Mouse (Mus musculus) liver, postnatal 0 days (tissue): ENCODE data around the gene D1Pas1. TPM values are rescaled to one million over a fixed set of nuclear protein-coding genes. Genes with fewer than 3 reads are reported as not detected.

Source experiments
- ATAC-seq: fragments of 200-750 bp; cut with Nextera tagmentation; 2 replicates; pipeline ENCODE4 v1.8.0; 2017; ENCODE audit warnings: mild to moderate bottlenecking, moderate library complexity
- DNase-seq: peaks from one replicate; pipeline ENCODE4 v3.0.0-alpha.2; 2016
- H3K27ac ChIP-seq: fragments of 300-500 bp; sonication (generic); 2 replicates; pipeline ENCODE4 v1.5.1; 2014; ENCODE audit warnings: antibody characterized with exemption, moderate library complexity, mild to moderate bottlenecking, low read depth
- H3K27me3 ChIP-seq: fragments of 300-500 bp; sonication (generic); 2 replicates; pipeline ENCODE4 v1.6.1; 2014; ENCODE audit warnings: low read length, control low read depth, mixed read lengths; ENCODE audit not compliant: insufficient read depth
- H3K36me3 ChIP-seq: fragments of 300-500 bp; sonication (generic); replicated peaks from 2 replicates; pipeline ENCODE4 v1.6.1; 2014; ENCODE audit warnings: mild to moderate bottlenecking, control low read depth, low read length, moderate library complexity, mixed read lengths; ENCODE audit not compliant: insufficient read depth
- H3K4me1 ChIP-seq: fragments of 300-500 bp; sonication (generic); 2 replicates; pipeline ENCODE4 v1.6.1; 2014; ENCODE audit warnings: antibody characterized with exemption, mild to moderate bottlenecking, control low read depth; ENCODE audit not compliant: insufficient read depth
- H3K4me2 ChIP-seq: fragments of 300-500 bp; sonication (generic); 2 replicates; pipeline ENCODE4 v1.6.1; 2014; ENCODE audit warnings: low read depth, mild to moderate bottlenecking, low read length, moderate library complexity, mixed read lengths
- H3K4me3 ChIP-seq: fragments of 300-500 bp; sonication (generic); 2 replicates; pipeline ENCODE4 v1.5.1; 2014; ENCODE audit warnings: low read depth, low read length
- H3K9ac ChIP-seq: fragments of 300-500 bp; sonication (generic); replicated peaks from 2 replicates; pipeline ENCODE4 v1.6.1; 2014; ENCODE audit warnings: mild to moderate bottlenecking, moderate library complexity
- H3K9me3 ChIP-seq: fragments of 300-500 bp; sonication (generic); 2 replicates; pipeline ENCODE4 v1.6.1; 2016; ENCODE audit warnings: mild to moderate bottlenecking, control low read depth, low read length, mixed read lengths
- CTCF ChIP-seq: sonication (generic); IDR thresholded peaks from 2 replicates; pipeline ENCODE4 v1.5.1; 2016; ENCODE audit warnings: antibody characterized with exemption, low read depth
- EP300 ChIP-seq: IDR thresholded peaks from 2 replicates; pipeline ENCODE4 v1.6.1; 2016; ENCODE audit warnings: antibody characterized with exemption, low read depth, mild to moderate bottlenecking
- WGBS: fragments of 180-500 bp; shearing (Covaris S2); extraction: QIAGEN DNeasy Blood & Tissue Kit; methylation state at CpG from one replicate; pipeline ENCODE4 v1.1.7; 2014; ENCODE audit not compliant: insufficient replicate concordance; 5-methylcytosine and 5-hydroxymethylcytosine counted together
- polyA plus RNA-seq: library from polyadenylated mRNA; unstranded; fragments of >200 nt; fragmentation: Nextera tagmentation; extraction: Ambion mirVana; gene quantifications from 2 replicates; pipeline ENCODE4 v1.2.1, GENCODE M21; 2015

The D1Pas1 gene
- polyA plus RNA-seq, 1 experiment from 2014 or later: not detected

DNA sequence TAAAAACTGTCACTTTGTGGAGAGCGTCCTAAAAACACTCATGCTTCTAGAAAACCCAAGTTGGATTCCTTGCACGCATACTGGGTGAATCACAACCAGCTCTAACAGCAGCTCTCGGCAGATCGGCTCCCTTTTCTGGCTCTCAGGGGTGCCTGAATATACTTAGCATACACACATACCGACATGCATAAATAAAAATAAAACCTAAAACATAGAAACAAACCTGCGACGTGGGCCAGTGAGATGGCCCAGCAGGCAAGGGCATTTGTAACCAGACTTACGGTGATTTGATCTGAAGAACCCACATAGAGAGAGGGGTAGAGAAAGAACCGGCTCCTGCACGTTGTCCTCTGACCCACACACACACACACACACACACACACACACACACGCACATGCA is 17.9 kb downstream of the D1Pas1 start:
- 87% methylated on average over 11 of the region's 11 CpGs for WGBS
- H3K9ac ChIP-seq: no peak overlapping the region

DNA sequence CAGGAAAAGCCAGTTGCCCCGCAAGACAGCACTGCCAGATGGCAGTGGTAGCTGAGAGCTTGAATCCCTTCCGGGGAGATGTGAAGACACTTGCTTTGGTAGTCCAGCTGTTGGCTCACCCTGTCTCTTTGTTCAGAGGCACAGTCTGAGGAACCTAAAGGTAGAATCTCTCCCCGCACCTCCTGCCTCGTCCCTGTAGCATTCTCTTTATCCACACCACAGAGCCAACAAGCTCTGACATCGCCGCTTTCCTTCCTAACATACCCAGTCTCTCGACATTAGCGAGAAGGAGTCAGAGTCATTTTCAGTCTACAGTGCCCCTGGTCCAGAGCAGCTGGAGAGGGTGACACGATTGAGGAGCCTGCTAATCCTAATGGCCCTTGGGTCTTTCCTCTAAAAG is 18.9 kb downstream of the D1Pas1 start:
- ATAC-seq (no peak), DNase-seq (no peak)
- Histone ChIP-seq H3K27me3 (no peaks in the 10 kb centered on the region), H3K4me3 (no peak overlapping the region), H3K27ac (no peak overlapping the region), H3K4me1 (no peaks in the 10 kb centered on the region), H3K9ac (no peak overlapping the region), H3K9me3 (no peaks in the 10 kb centered on the region), H3K36me3 (no peaks in the 10 kb centered on the region), H3K4me2 (no peak overlapping the region)
- 71% methylated on average over 9 of the region's 9 CpGs for WGBS
- TF ChIP-seq EP300 (no peak), CTCF (no peak)

More for the DNA sequence above, 17.9 kb downstream of the D1Pas1 start:
- H3K27ac ChIP-seq: no peak overlapping the region
- TF ChIP-seq EP300 (no peak), CTCF (no peak)
- no peak overlapping the region for H3K4me3 ChIP-seq
- no peaks in the 10 kb centered on the region for H3K36me3 ChIP-seq
- DNase-seq (no peak), ATAC-seq (no peak)
- H3K27me3 ChIP-seq: no peaks in the 10 kb centered on the region
- no peaks in the 10 kb centered on the region for H3K9me3 ChIP-seq
- no peaks in the 10 kb centered on the region for H3K4me1 ChIP-seq
- H3K4me2 ChIP-seq: no peak overlapping the region

DNA sequence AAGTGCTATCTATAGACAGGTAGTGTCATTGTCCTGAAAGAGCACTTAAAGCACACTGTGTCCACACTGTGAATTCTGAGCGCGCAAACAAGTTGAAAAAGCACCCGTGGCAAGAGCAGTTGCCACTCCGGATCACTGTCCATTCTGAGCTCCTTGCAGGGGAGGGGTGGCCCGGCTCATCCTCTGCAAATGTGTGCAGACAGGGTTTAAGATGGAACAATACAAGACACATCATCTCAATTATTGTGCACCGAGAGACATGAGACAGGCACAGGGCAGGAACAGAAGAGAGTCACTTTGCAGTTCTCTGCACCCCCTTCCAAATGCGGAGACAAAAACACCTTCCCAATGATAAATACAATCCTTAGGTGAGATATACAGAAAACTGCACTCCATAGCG is 19.3 kb downstream of the D1Pas1 start:
- Histone ChIP-seq H3K4me3 (no peak overlapping the region), H3K4me2 (no peak overlapping the region), H3K27ac (no peak overlapping the region), H3K4me1 (no peaks in the 10 kb centered on the region), H3K9me3 (no peaks in the 10 kb centered on the region), H3K27me3 (no peaks in the 10 kb centered on the region), H3K36me3 (no peaks in the 10 kb centered on the region), H3K9ac (no peak overlapping the region)
- DNase-seq: no peak
- 77% methylated on average over 8 of the region's 8 CpGs for WGBS
- no peak for ATAC-seq
- TF ChIP-seq EP300 (no peak), CTCF (no peak)

DNA sequence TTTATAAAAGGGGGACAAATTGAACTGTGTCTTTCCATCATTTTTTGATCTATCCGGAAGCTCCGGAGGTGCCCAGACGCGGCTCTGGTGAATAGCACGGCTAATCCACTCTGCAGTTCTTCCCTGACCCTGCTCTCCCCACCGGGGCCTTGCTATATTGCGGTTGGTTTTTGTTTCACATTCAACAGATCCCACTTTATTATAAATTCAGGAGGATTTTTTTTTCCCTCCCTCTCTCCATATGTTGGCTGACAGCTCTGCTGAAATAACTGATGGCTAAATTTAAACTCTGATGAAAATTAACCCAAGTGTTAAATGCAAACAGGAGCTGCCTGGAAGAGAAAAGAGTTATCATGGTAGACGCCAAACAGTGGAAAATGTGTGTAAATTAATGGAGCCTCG is 21.1 kb downstream of the D1Pas1 start:
- no peak for ATAC-seq
- H3K9ac ChIP-seq: no peak overlapping the region
- H3K27me3 ChIP-seq: no peaks in the 10 kb centered on the region
- DNase-seq: no peak
- no peak for TF ChIP-seq CTCF
- TF ChIP-seq EP300: no peak
- no peaks in the 10 kb centered on the region for H3K36me3 ChIP-seq
- H3K4me3 ChIP-seq: no peak overlapping the region
- no peak overlapping the region for H3K4me2 ChIP-seq
- no peaks in the 10 kb centered on the region for H3K9me3 ChIP-seq
- 85% methylated on average over 9 of the region's 9 CpGs for whole genome bisulfite sequencing
- H3K4me1 ChIP-seq: no peaks in the 10 kb centered on the region
- no peak overlapping the region for H3K27ac ChIP-seq

DNA sequence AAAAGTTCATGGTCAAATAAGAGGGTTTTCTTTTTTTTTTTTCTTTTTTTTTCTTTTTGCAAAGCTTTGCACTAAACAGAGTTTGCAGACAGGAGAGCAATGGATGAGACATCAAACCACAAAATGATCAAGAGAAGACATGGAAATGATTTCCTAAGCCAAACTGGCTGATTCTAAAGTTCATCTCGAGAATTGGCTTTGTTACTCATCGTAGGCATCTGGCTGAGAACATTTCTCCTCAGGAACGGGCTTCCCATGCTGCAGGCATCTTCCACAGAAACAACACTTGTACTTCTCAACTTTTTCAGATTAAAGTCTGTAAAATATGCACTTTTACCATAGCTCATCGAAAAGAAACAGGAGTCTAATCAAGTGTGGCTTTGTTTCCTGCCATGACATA is 21.6 kb downstream of the D1Pas1 start:
- H3K4me1 ChIP-seq: no peaks in the 10 kb centered on the region
- DNase-seq (no peak), ATAC-seq (no peak)
- WGBS: 78% methylated on average over 4 of the region's 4 CpGs
- no peak for TF ChIP-seq CTCF
- TF ChIP-seq EP300: no peak
- H3K4me2 ChIP-seq: no peak overlapping the region
- no peak overlapping the region for H3K4me3 ChIP-seq
- no peak overlapping the region for H3K27ac ChIP-seq
- H3K36me3 ChIP-seq: no peaks in the 10 kb centered on the region
- no peaks in the 10 kb centered on the region for H3K27me3 ChIP-seq
- no peaks in the 10 kb centered on the region for H3K9me3 ChIP-seq
- no peak overlapping the region for H3K9ac ChIP-seq

DNA sequence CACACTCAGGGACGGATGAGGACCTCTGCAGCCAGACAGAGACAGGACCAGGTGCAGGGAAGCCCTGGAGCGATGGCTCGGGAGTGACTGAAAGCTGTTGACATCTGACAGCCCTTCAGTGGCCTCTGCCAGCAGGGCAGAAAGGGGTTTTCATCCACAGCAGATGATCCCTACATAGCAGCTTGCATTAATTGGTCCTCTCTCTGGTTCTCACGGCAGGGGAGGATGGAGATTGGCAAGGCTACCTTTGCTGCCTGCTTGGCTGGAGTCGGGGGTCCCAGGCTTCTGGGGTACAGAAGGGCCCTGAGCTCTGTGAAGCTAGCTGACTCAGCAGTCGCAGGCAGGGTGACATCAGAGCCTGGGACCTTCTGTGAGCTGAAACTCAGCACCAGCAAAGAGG is 24.3 kb downstream of the D1Pas1 start:
- Histone ChIP-seq H3K4me1 (no peaks in the 10 kb centered on the region), H3K9ac (no peak overlapping the region), H3K27ac (no peak overlapping the region), H3K4me3 (no peak overlapping the region), H3K4me2 (no peak overlapping the region), H3K9me3 (no peaks in the 10 kb centered on the region), H3K36me3 (no peaks in the 10 kb centered on the region), H3K27me3 (no peaks in the 10 kb centered on the region)
- TF ChIP-seq CTCF: no peak
- no peak for TF ChIP-seq EP300
- DNase-seq (no peak), ATAC-seq (no peak)
- WGBS: 78% methylated on average over 6 of the region's 6 CpGs

DNA sequence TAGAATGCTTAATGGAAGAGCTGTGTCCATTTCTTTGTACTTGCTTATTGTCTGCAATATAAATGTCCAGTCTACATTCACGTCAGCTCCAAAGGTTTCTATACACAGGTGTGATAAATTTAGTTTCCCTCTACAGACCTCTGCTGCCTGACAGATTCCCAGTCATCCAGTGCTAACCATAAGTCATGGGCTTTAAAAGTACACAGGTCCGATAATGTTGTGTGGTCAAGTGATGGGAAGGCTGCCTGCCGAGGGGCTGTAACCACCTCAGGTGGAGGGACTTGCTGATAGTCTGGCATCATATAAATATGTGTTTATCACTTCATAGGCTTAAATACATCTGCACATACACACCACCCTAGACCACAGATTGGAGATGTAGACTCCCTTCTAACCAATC is 24.9 kb downstream of the D1Pas1 start:
- Histone ChIP-seq H3K4me2 (no peak overlapping the region), H3K36me3 (no peaks in the 10 kb centered on the region), H3K27ac (no peak overlapping the region), H3K9ac (no peak overlapping the region), H3K9me3 (no peaks in the 10 kb centered on the region), H3K27me3 (no peaks in the 10 kb centered on the region), H3K4me3 (no peak overlapping the region), H3K4me1 (no peaks in the 10 kb centered on the region)
- DNase-seq (no peak), ATAC-seq (no peak)
- WGBS: 87% methylated on average over 3 of the region's 3 CpGs
- TF ChIP-seq EP300: no peak
